Mouse (Mus musculus) erythroblast, embryonic 14.5 days (primary cell): Measurements from ENCODE around the gene Zfp575.

ENCODE experiments used
- GATA1 ChIP-seq: IDR thresholded peaks from 2 replicates; pipeline ENCODE4 v1.6.1; 2012; ENCODE audit warnings: low read length, inconsistent platforms, mixed read lengths
- TAL1 ChIP-seq: IDR thresholded peaks from 3 replicates; pipeline ENCODE4 v1.6.1; 2012; ENCODE audit warnings: low read length, inconsistent platforms, mixed read lengths

- no peak for TF ChIP-seq GATA1
- no peak for TF ChIP-seq TAL1
Observed at GRCm38 (mm10) chr7:24598121-24598520, 10.7 kb upstream of the Zfp575 start.
